Mouse (Mus musculus) testis, postnatal 10 days (tissue): ENCODE measurements around the gene Slc16a14.

ENCODE experiments used
- DNase-seq: peaks from one replicate; pipeline ENCODE4 v3.0.0; 2021; ENCODE audit warnings: low spot score

The Slc16a14 gene

DNA sequence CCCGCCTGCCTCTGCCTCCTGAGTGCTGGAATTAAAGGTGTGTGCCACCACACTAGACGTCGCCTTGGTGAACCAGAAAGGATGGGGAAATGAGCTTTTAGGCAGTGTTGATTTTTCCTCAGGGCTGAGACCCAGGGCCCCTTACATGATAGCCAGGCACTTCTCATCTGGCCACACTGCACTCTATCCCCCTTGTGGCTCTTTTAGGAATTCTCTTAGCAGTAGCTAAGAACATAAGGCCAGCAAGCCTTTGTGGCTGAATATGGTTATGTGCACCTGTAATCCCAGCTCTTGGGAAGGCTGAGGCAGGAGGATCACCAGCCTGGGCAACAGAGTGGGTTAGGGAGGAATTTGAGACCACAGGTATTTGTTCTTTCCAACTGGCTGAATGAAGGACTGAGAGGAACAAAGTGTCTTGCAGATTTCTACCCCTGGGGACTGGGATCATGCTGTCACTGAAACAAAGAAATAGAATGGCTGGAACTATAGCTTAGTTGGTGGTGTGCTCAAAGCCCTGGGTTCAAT is 68.2 kb downstream of the Slc16a14 start:
- DNase-seq = no peak

- DNase-seq = no peak
Measured at GRCm38 (mm10) chr1:84866231-84866630, 68.7 kb downstream of the Slc16a14 start.

DNA sequence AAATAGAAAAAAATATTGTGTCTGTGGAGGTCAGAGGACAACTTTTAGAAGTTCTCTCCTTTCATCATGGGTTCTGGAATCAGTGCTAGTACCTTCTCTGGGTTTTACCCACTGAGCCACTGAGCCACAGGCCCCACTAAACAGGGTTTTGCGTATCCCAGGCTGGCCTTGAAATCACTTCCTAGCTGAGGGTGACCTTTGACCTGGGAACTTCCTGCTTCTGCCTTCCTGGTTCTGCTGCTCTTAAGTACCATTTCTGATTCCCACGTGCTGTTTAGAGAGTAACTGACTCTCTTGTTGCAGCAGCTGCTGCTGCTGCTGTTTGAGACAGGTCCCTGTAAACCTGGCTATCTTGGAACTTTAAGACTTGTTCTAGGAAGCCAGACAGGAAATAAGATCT is 70.3 kb downstream of the Slc16a14 start:
- DNase-seq = no peak

GRCm38 (mm10) chr1:84861255-84861630 is 73.7 kb downstream of the Slc16a14 start:
- no peak for DNase-seq

- DNase-seq = no peak
Measured at GRCm38 (mm10) chr1:84860360-84861254, 74.3 kb downstream of the Slc16a14 start.

DNA sequence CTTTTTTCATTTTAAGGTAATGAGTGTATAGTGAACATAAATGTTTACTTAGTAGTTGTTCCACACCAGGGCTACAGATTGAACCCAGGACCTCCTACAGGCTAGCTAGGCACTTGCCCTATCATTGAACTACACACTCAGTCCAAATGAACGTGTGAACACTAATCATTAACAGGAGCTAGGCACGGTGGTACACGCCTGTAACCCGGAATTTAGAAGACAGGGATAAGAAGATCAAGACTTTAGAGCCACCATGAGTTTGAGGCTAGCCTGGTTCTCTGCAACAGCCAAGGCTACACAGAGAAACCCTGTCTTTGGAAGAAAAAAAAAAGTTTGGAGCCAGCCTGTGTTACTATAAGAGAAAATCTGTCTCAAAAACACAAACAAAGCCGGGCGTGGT is 75.3 kb downstream of the Slc16a14 start:
- DNase-seq = no peak
